Mouse (Mus musculus) hindbrain, embryonic 14.5 days (tissue): ENCODE results near the gene Nts. TPM values are rescaled to one million over a fixed set of nuclear protein-coding genes. Genes with fewer than 3 reads are reported as not detected.

Source experiments
- ATAC-seq: fragments of 200-750 bp; cut with Nextera tagmentation; 2 replicates; pipeline ENCODE4 v1.8.0; 2017; ENCODE audit warnings: moderate number of reproducible peaks, mild to moderate bottlenecking, moderate TSS enrichment, moderate library complexity; ENCODE audit not compliant: low FRiP score
- DNase-seq: peaks from one replicate; pipeline ENCODE4 v3.0.0-alpha.2; 2015; ENCODE audit warnings: low spot score
- H3K27ac ChIP-seq: fragments of 300-500 bp; sonication (generic); 2 replicates; pipeline ENCODE4 v1.5.1; 2014; ENCODE audit warnings: mild to moderate bottlenecking, moderate library complexity
- H3K27me3 ChIP-seq: fragments of 300-500 bp; sonication (generic); 2 replicates; pipeline ENCODE4 v1.6.1; 2014; ENCODE audit warnings: mild to moderate bottlenecking, low read length, mixed read lengths; ENCODE audit not compliant: control insufficient read depth, insufficient read depth
- H3K36me3 ChIP-seq: fragments of 300-500 bp; sonication (generic); replicated peaks from 2 replicates; pipeline ENCODE4 v1.6.1; 2014; ENCODE audit not compliant: control insufficient read depth, insufficient read depth
- H3K4me1 ChIP-seq: fragments of 300-500 bp; sonication (generic); replicated peaks from 2 replicates; pipeline ENCODE4 v1.6.1; 2014; ENCODE audit warnings: antibody characterized with exemption, low read length, mixed read lengths; ENCODE audit not compliant: control insufficient read depth, insufficient read depth
- H3K4me2 ChIP-seq: fragments of 300-500 bp; sonication (generic); replicated peaks from 2 replicates; pipeline ENCODE4 v1.6.1; 2014; ENCODE audit warnings: mild to moderate bottlenecking, moderate library complexity
- H3K4me3 ChIP-seq: fragments of 300-500 bp; sonication (generic); replicated peaks from 2 replicates; pipeline ENCODE4 v1.5.1; 2014; ENCODE audit warnings: mild to moderate bottlenecking, low read length
- H3K9ac ChIP-seq: fragments of 300-500 bp; sonication (generic); 2 replicates; pipeline ENCODE4 v1.6.1; 2014
- H3K9me3 ChIP-seq: fragments of 300-500 bp; sonication (generic); 2 replicates; pipeline ENCODE4 v1.6.1; 2016; ENCODE audit warnings: low read length; ENCODE audit not compliant: control insufficient read depth
- WGBS: fragments of 180-500 bp; shearing (Covaris S2); extraction: QIAGEN DNeasy Blood & Tissue Kit; methylation state at CpG from one replicate; pipeline ENCODE4 v1.1.7; 2014; 5-methylcytosine and 5-hydroxymethylcytosine counted together
- polyA plus RNA-seq: library from polyadenylated mRNA; unstranded; fragments of >200 nt; fragmentation: Nextera tagmentation; extraction: Ambion mirVana; gene quantifications from 2 replicates; pipeline ENCODE4 v1.2.1, GENCODE M21; 2014

Gene Nts
- 8.1 and 8.7 TPM in 2 replicates for polyA plus RNA-seq

GRCm38 (mm10) chr10:102490386-102490785 is at the start of gene Nts:
Nts (minus strand) TSS chr10:102490486.
- H3K4me2 ChIP-seq = no peak within 1 kb of the TSS
- H3K4me1 ChIP-seq = no peaks in the 10 kb centered on the region
- ATAC-seq = no peak
- no peaks in the 10 kb centered on the region for H3K36me3 ChIP-seq
- H3K9ac ChIP-seq = no peak within 1 kb of the TSS
- no peaks in the 10 kb centered on the region for H3K27me3 ChIP-seq
- H3K9me3 ChIP-seq = no peaks in the 10 kb centered on the region
- no peak for DNase-seq
- WGBS = 45% methylated on average over 3 of the region's 3 CpGs
- H3K4me3 ChIP-seq = no peak within 1 kb of the TSS
- H3K27ac ChIP-seq = no peak within 1 kb of the TSS

- Histone ChIP-seq H3K27me3 (no peaks in the 10 kb centered on the region), H3K4me3 (no peak overlapping the region), H3K9ac (no peak overlapping the region), H3K4me2 (no peak overlapping the region), H3K9me3 (no peaks in the 10 kb centered on the region), H3K27ac (no peak overlapping the region), H3K4me1 (no peaks in the 10 kb centered on the region), H3K36me3 (no peaks in the 10 kb centered on the region)
- WGBS = 77% methylated on average over 3 of the region's 3 CpGs
- ATAC-seq (no peak), DNase-seq (no peak)
Observed at GRCm38 (mm10) chr10:102527901-102528300, 37.6 kb upstream of the Nts start.

GRCm38 (mm10) chr10:102514159-102514558 is 23.9 kb upstream of the Nts start:
- Histone ChIP-seq H3K27ac (no peak overlapping the region), H3K9ac (no peak overlapping the region), H3K27me3 (no peaks in the 10 kb centered on the region), H3K9me3 (no peaks in the 10 kb centered on the region), H3K4me1 (no peaks in the 10 kb centered on the region), H3K36me3 (no peaks in the 10 kb centered on the region), H3K4me3 (no peak overlapping the region), H3K4me2 (no peak overlapping the region)
- WGBS = 35% methylated on average over 1 of the region's 1 CpGs
- ATAC-seq (no peak), DNase-seq (no peak)

GRCm38 (mm10) chr10:102511807-102512461 is 21.6 kb upstream of the Nts start, which contains the start of gene Rassf9:
Rassf9 (plus strand) TSS chr10:102512222.
- Histone ChIP-seq H3K4me1 (no peaks in the 10 kb centered on the region), H3K36me3 (no peaks in the 10 kb centered on the region), H3K9ac (no peak within 1 kb of the TSS), H3K27ac (no peak within 1 kb of the TSS), H3K27me3 (no peaks in the 10 kb centered on the region), H3K9me3 (no peaks in the 10 kb centered on the region), H3K4me3 (0 out of 2 replicates have a peak within 1 kb of the TSS, but pooled peaks have one; percentile 3), H3K4me2 (no peak within 1 kb of the TSS)
- no peak for DNase-seq
- peak; percentile 27; the same call in 1 of the 2 replicates for ATAC-seq
- WGBS = 14% methylated on average over 5 of the region's 5 CpGs

- Histone ChIP-seq H3K9ac (no peak overlapping the region), H3K4me1 (no peaks in the 10 kb centered on the region), H3K4me3 (no peak overlapping the region), H3K36me3 (no peaks in the 10 kb centered on the region), H3K9me3 (no peaks in the 10 kb centered on the region), H3K27me3 (no peaks in the 10 kb centered on the region), H3K27ac (no peak overlapping the region), H3K4me2 (no peak overlapping the region)
- ATAC-seq (0 out of 2 replicates have a peak, but pooled peaks have one; percentile 14), DNase-seq (no peak)
- WGBS = 47% methylated on average over 3 of the region's 3 CpGs
Observed at GRCm38 (mm10) chr10:102511461-102511806, 21.1 kb upstream of the Nts start.

- H3K9ac ChIP-seq = no peak overlapping the region
Observed at GRCm38 (mm10) chr10:102507386-102507785, 17.1 kb upstream of the Nts start.

GRCm38 (mm10) chr10:102498754-102499153 is 8.5 kb upstream of the Nts start:
- H3K27ac ChIP-seq = no peak overlapping the region
- H3K9ac ChIP-seq = no peak overlapping the region
- ATAC-seq = no peak
- no peaks in the 10 kb centered on the region for H3K9me3 ChIP-seq
- DNase-seq = peak; percentile 38
- 34% methylated on average over 4 of the region's 4 CpGs for WGBS
- H3K4me2 ChIP-seq = no peak overlapping the region
- no peak overlapping the region for H3K4me3 ChIP-seq
- no peaks in the 10 kb centered on the region for H3K4me1 ChIP-seq
- no peaks in the 10 kb centered on the region for H3K27me3 ChIP-seq
- no peaks in the 10 kb centered on the region for H3K36me3 ChIP-seq

More at GRCm38 (mm10) chr10:102507386-102507785, 17.1 kb upstream of the Nts start:
- no peak overlapping the region for H3K27ac ChIP-seq
- no peak overlapping the region for H3K4me3 ChIP-seq
- no peak overlapping the region for H3K4me2 ChIP-seq
- DNase-seq = no peak
- H3K9me3 ChIP-seq = no peaks in the 10 kb centered on the region
- WGBS = 73% methylated on average over 4 of the region's 4 CpGs
- no peaks in the 10 kb centered on the region for H3K4me1 ChIP-seq
- ATAC-seq = no peak
- H3K36me3 ChIP-seq = no peaks in the 10 kb centered on the region
- no peaks in the 10 kb centered on the region for H3K27me3 ChIP-seq

GRCm38 (mm10) chr10:102491792-102492191 is 1.5 kb upstream of the Nts start:
- Histone ChIP-seq H3K27ac (no peak overlapping the region), H3K4me3 (no peak overlapping the region), H3K27me3 (no peaks in the 10 kb centered on the region), H3K4me2 (no peak overlapping the region), H3K4me1 (no peaks in the 10 kb centered on the region), H3K9me3 (no peaks in the 10 kb centered on the region), H3K9ac (no peak overlapping the region), H3K36me3 (no peaks in the 10 kb centered on the region)
- ATAC-seq (no peak), DNase-seq (peak; percentile 80)
- 13% methylated on average over 3 of the region's 3 CpGs for WGBS

- no peak for ATAC-seq
- H3K4me1 ChIP-seq = no peaks in the 10 kb centered on the region
- H3K4me2 ChIP-seq = no peak overlapping the region
- no peak overlapping the region for H3K27ac ChIP-seq
- no peaks in the 10 kb centered on the region for H3K9me3 ChIP-seq
- no peaks in the 10 kb centered on the region for H3K36me3 ChIP-seq
- no peaks in the 10 kb centered on the region for H3K27me3 ChIP-seq
- H3K4me3 ChIP-seq = no peak overlapping the region
- H3K9ac ChIP-seq = no peak overlapping the region
- 89% methylated on average over 2 of the region's 2 CpGs for WGBS
- DNase-seq = no peak
Observed at GRCm38 (mm10) chr10:102469412-102469811, 20.9 kb downstream of the Nts start.

GRCm38 (mm10) chr10:102451756-102452155 is 38.5 kb downstream of the Nts start:
- Histone ChIP-seq H3K36me3 (no peaks in the 10 kb centered on the region), H3K9ac (no peak overlapping the region), H3K4me2 (no peak overlapping the region), H3K27me3 (no peaks in the 10 kb centered on the region), H3K27ac (no peak overlapping the region), H3K4me1 (no peaks in the 10 kb centered on the region), H3K9me3 (no peaks in the 10 kb centered on the region), H3K4me3 (no peak overlapping the region)
- WGBS = 11% methylated on average over 7 of the region's 7 CpGs
- DNase-seq (peak; percentile 85), ATAC-seq (no peak)
